Mouse (Mus musculus) liver, embryonic 16.5 days (tissue): Measurements from ENCODE around the gene Tgfbr3. TPM values are rescaled to one million over a fixed set of nuclear protein-coding genes. Genes with fewer than 3 reads are reported as not detected.

Source experiments
- ATAC-seq: fragments of 200-750 bp; cut with Nextera tagmentation; 2 replicates; pipeline ENCODE4 v1.8.0; 2017; ENCODE audit warnings: low read depth, mild to moderate bottlenecking, moderate number of reproducible peaks, moderate library complexity
- H3K27ac ChIP-seq: fragments of 300-500 bp; sonication (generic); 2 replicates; pipeline ENCODE4 v1.5.1; 2014; ENCODE audit warnings: mild to moderate bottlenecking, low read length
- H3K27me3 ChIP-seq: fragments of 300-500 bp; sonication (generic); 2 replicates; pipeline ENCODE4 v1.6.1; 2014; ENCODE audit warnings: low read depth, low read length, mixed read lengths; ENCODE audit not compliant: control insufficient read depth, insufficient read depth
- H3K36me3 ChIP-seq: fragments of 300-500 bp; sonication (generic); 2 replicates; pipeline ENCODE4 v1.6.1; 2014; ENCODE audit warnings: mild to moderate bottlenecking; ENCODE audit not compliant: control insufficient read depth, insufficient read depth
- H3K4me1 ChIP-seq: fragments of 300-500 bp; sonication (generic); 2 replicates; pipeline ENCODE4 v1.6.1; 2014; ENCODE audit warnings: low read depth, low read length, mixed read lengths; ENCODE audit not compliant: control insufficient read depth
- H3K4me2 ChIP-seq: fragments of 300-500 bp; sonication (generic); 2 replicates; pipeline ENCODE4 v1.6.1; 2014; ENCODE audit warnings: low read depth, low read length, mixed read lengths
- H3K4me3 ChIP-seq: fragments of 300-500 bp; sonication (generic); 2 replicates; pipeline ENCODE4 v1.5.1; 2014; ENCODE audit warnings: low read depth, mild to moderate bottlenecking, low read length
- H3K9ac ChIP-seq: fragments of 300-500 bp; sonication (generic); 2 replicates; pipeline ENCODE4 v1.6.1; 2014; ENCODE audit warnings: low read depth, low read length
- H3K9me3 ChIP-seq: fragments of 300-500 bp; sonication (generic); replicated peaks from 2 replicates; pipeline ENCODE4 v1.6.1; 2016; ENCODE audit warnings: low read length; ENCODE audit not compliant: control insufficient read depth
- WGBS: fragments of 180-500 bp; shearing (Covaris S2); extraction: QIAGEN DNeasy Blood & Tissue Kit; methylation state at CpG from one replicate; pipeline ENCODE4 v1.1.7; 2014; ENCODE audit not compliant: insufficient replicate concordance; 5-methylcytosine and 5-hydroxymethylcytosine counted together
- polyA plus RNA-seq: library from polyadenylated mRNA; unstranded; fragments of >200 nt; fragmentation: Nextera tagmentation; extraction: Ambion mirVana; gene quantifications from 2 replicates; pipeline ENCODE4 v1.2.1, GENCODE M21; 2015

Tgfbr3 gene
- polyA plus RNA-seq, 1 experiment from 2014 or later: 6.8 TPM

- no peaks in the 10 kb centered on the region for H3K36me3 ChIP-seq
- no peak overlapping the region for H3K9ac ChIP-seq
- no peak overlapping the region for H3K27ac ChIP-seq
- WGBS: 75% methylated on average over 5 of the region's 5 CpGs
- H3K4me1 ChIP-seq: peaks cover 13% of the 10 kb centered on the region
- no peak overlapping the region for H3K4me3 ChIP-seq
- ATAC-seq: no peak
- H3K9me3 ChIP-seq: no peaks in the 10 kb centered on the region
- no peaks in the 10 kb centered on the region for H3K27me3 ChIP-seq
- no peak overlapping the region for H3K4me2 ChIP-seq
Observed at GRCm38 (mm10) chr5:107179194-107179593, 110.2 kb downstream of the Tgfbr3 start.

GRCm38 (mm10) chr5:107177791-107178190 is 111.6 kb downstream of the Tgfbr3 start:
- no peak overlapping the region for H3K27ac ChIP-seq
- no peaks in the 10 kb centered on the region for H3K27me3 ChIP-seq
- H3K4me2 ChIP-seq: no peak overlapping the region
- H3K4me3 ChIP-seq: no peak overlapping the region
- ATAC-seq: peak; percentile 30; the same call in 1 of the 2 replicates
- no peaks in the 10 kb centered on the region for H3K9me3 ChIP-seq
- no peak overlapping the region for H3K9ac ChIP-seq
- H3K36me3 ChIP-seq: no peaks in the 10 kb centered on the region
- 22% methylated on average over 6 of the region's 6 CpGs for WGBS
- peaks cover 17% of the 10 kb centered on the region for H3K4me1 ChIP-seq

- WGBS: 70% methylated on average over 2 of the region's 2 CpGs
- peaks cover 17% of the 10 kb centered on the region for H3K4me1 ChIP-seq
- no peak overlapping the region for H3K27ac ChIP-seq
- H3K4me2 ChIP-seq: no peak overlapping the region
- H3K4me3 ChIP-seq: no peak overlapping the region
- H3K9me3 ChIP-seq: no peaks in the 10 kb centered on the region
- no peak overlapping the region for H3K9ac ChIP-seq
- H3K36me3 ChIP-seq: no peaks in the 10 kb centered on the region
- no peaks in the 10 kb centered on the region for H3K27me3 ChIP-seq
- no peak for ATAC-seq
Observed at GRCm38 (mm10) chr5:107177248-107177647, 112.2 kb downstream of the Tgfbr3 start.

GRCm38 (mm10) chr5:107176796-107177195 is 112.6 kb downstream of the Tgfbr3 start:
- Histone ChIP-seq H3K4me2 (no peak overlapping the region), H3K4me3 (no peak overlapping the region), H3K27me3 (no peaks in the 10 kb centered on the region), H3K4me1 (peaks cover 14% of the 10 kb centered on the region), H3K36me3 (no peaks in the 10 kb centered on the region), H3K27ac (no peak overlapping the region), H3K9ac (no peak overlapping the region), H3K9me3 (no peaks in the 10 kb centered on the region)
- 66% methylated on average over 4 of the region's 4 CpGs for WGBS
- ATAC-seq: no peak

- H3K9me3 ChIP-seq: no peaks in the 10 kb centered on the region
- H3K9ac ChIP-seq: no peak overlapping the region
- H3K27ac ChIP-seq: no peak overlapping the region
- no peak for ATAC-seq
- no peak overlapping the region for H3K4me3 ChIP-seq
- H3K4me1 ChIP-seq: peaks cover 9% of the 10 kb centered on the region
- 72% methylated on average over 4 of the region's 4 CpGs for WGBS
- no peaks in the 10 kb centered on the region for H3K36me3 ChIP-seq
- no peak overlapping the region for H3K4me2 ChIP-seq
- H3K27me3 ChIP-seq: no peaks in the 10 kb centered on the region
Observed at GRCm38 (mm10) chr5:107176196-107176595, 113.2 kb downstream of the Tgfbr3 start.

GRCm38 (mm10) chr5:107174188-107174587 is 115.2 kb downstream of the Tgfbr3 start:
- no peaks in the 10 kb centered on the region for H3K36me3 ChIP-seq
- H3K27ac ChIP-seq: no peak overlapping the region
- ATAC-seq: no peak
- no peak overlapping the region for H3K4me2 ChIP-seq
- H3K27me3 ChIP-seq: no peaks in the 10 kb centered on the region
- H3K4me3 ChIP-seq: no peak overlapping the region
- H3K9ac ChIP-seq: no peak overlapping the region
- H3K4me1 ChIP-seq: peaks cover 8% of the 10 kb centered on the region; the same call in 1 of the 2 replicates
- H3K9me3 ChIP-seq: no peaks in the 10 kb centered on the region

GRCm38 (mm10) chr5:107173483-107173882 is 115.9 kb downstream of the Tgfbr3 start:
- H3K36me3 ChIP-seq: no peaks in the 10 kb centered on the region
- H3K4me2 ChIP-seq: no peak overlapping the region
- no peak overlapping the region for H3K27ac ChIP-seq
- ATAC-seq: peak; percentile 71
- no peaks in the 10 kb centered on the region for H3K27me3 ChIP-seq
- WGBS: 46% methylated on average over 2 of the region's 2 CpGs
- no peaks in the 10 kb centered on the region for H3K9me3 ChIP-seq
- no peak overlapping the region for H3K9ac ChIP-seq
- no peak overlapping the region for H3K4me3 ChIP-seq
- peaks cover 8% of the 10 kb centered on the region; the same call in 1 of the 2 replicates for H3K4me1 ChIP-seq

- no peak for ATAC-seq
Observed at GRCm38 (mm10) chr5:107171861-107172260, 117.6 kb downstream of the Tgfbr3 start.

GRCm38 (mm10) chr5:107169796-107170195 is 119.6 kb downstream of the Tgfbr3 start:
- WGBS: 68% methylated on average over 5 of the region's 5 CpGs
- Histone ChIP-seq H3K4me2 (no peak overlapping the region), H3K27ac (no peak overlapping the region), H3K9me3 (no peaks in the 10 kb centered on the region), H3K36me3 (no peaks in the 10 kb centered on the region), H3K4me3 (no peak overlapping the region), H3K27me3 (no peaks in the 10 kb centered on the region), H3K4me1 (peaks cover 15% of the 10 kb centered on the region), H3K9ac (no peak overlapping the region)
- no peak for ATAC-seq

More at GRCm38 (mm10) chr5:107171861-107172260, 117.6 kb downstream of the Tgfbr3 start:
- H3K27ac ChIP-seq: no peak overlapping the region
- H3K4me3 ChIP-seq: no peak overlapping the region
- no peak overlapping the region for H3K4me2 ChIP-seq
- no peaks in the 10 kb centered on the region for H3K36me3 ChIP-seq
- H3K27me3 ChIP-seq: no peaks in the 10 kb centered on the region
- H3K9me3 ChIP-seq: no peaks in the 10 kb centered on the region
- no peak overlapping the region for H3K9ac ChIP-seq
- peaks cover 10% of the 10 kb centered on the region for H3K4me1 ChIP-seq
- 80% methylated on average over 7 of the region's 7 CpGs for WGBS
